Comparison of ENCODE assay signal across 23 mouse cellular contexts in the genomic region with DNA sequence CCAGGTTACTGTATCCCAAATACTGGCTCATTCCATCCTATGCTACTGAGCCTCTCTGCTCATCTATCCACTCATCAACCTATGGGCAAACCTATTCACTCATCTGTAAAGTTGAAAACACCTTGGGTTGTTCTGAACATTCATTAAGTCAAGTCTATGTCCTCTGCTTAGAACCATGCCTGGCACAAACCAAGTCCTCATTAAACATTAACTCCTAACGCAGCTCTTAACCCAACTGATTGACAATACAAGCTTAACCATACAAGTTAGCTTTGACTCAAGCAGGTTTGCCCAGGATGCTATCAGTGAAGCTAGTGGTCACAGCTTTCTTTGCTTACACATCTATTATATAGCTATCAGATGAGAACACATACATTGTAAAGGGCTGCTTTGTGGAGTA.
DNase-seq lines count a peak whose midpoint lies in the region; ATAC-seq lines count a peak whose summit lies in the region.
"Had no signal": no experiment of that assay in that cellular context is flagged by ENCODE, and none has a peak within 500 bp of the region (broad histone marks: within the 10 kb centered on the region; RNA-seq: fewer than 3 reads in every experiment).

No protein-coding gene starts in this region.

- H3K27ac ChIP-seq in kidney, embryonic 14.5 days (ENCODE audit: low read depth, low read length), result no peak overlapping the region
- H3K27ac ChIP-seq in kidney, embryonic 16.5 days (ENCODE audit: low read length), result no peak overlapping the region
- H3K27ac ChIP-seq: embryonic facial prominence, embryonic 10.5 days; embryonic facial prominence, embryonic 12.5 days; forebrain, embryonic 13.5 days; forebrain, embryonic 15.5 days had no signal

- ATAC-seq in kidney, embryonic 14.5 days (ENCODE audit: low FRiP score, low TSS enrichment), result no peak
- no peak for ATAC-seq in kidney, embryonic 16.5 days (ENCODE audit: low FRiP score, low TSS enrichment)
- ATAC-seq: activated CD4-positive, CD25-positive, alpha-beta regulatory T cell, adult 4 months; CD4-positive, CD25-positive, alpha-beta regulatory T cell, adult 4 months; forebrain, embryonic 13.5 days; forebrain, embryonic 15.5 days; Patski had no signal

- no peak overlapping the region for H3K9ac ChIP-seq in kidney, embryonic 14.5 days (ENCODE audit: low read depth, low read length)
- H3K9ac ChIP-seq in kidney, embryonic 16.5 days (replicated peaks; ENCODE audit: low read length), result no peak overlapping the region
- H3K9ac ChIP-seq: embryonic facial prominence, embryonic 12.5 days; forebrain, embryonic 13.5 days; forebrain, embryonic 15.5 days had no signal

- DNase-seq in kidney, adult 11 months, result peak; percentile 10
- peak; percentile 28 to 42 for DNase-seq in kidney, adult 8-10 months
- DNase-seq in kidney, postnatal 14 days, result no peak
- peak; percentile 20 to 25 for DNase-seq in kidney, postnatal 36 days
- DNase-seq: adrenal gland, adult 8-10 months; adrenal gland, postnatal 14 days; adrenal gland, postnatal 36 days; B cell, adult 2 months; cerebellum, adult 11-12 months; cerebellum, adult 2 months; cerebellum, adult 9-10 months; cerebellum, postnatal 10 days; cerebellum, postnatal 25 days had no signal

- H3K27me3 ChIP-seq in kidney, embryonic 14.5 days (ENCODE audit: control insufficient read depth, insufficient read depth, low read length), result no peaks in the 10 kb centered on the region
- H3K27me3 ChIP-seq in kidney, embryonic 16.5 days (ENCODE audit: insufficient read depth, low read length), result no peaks in the 10 kb centered on the region
- H3K27me3 ChIP-seq: embryonic facial prominence, embryonic 12.5 days; forebrain, embryonic 13.5 days; forebrain, embryonic 15.5 days; Patski had no signal

- no peak overlapping the region for H3K4me3 ChIP-seq in kidney, embryonic 14.5 days (ENCODE audit: low read length)
- no peak overlapping the region for H3K4me3 ChIP-seq in kidney, embryonic 16.5 days (ENCODE audit: low read length)
- H3K4me3 ChIP-seq: embryonic facial prominence, embryonic 10.5 days; embryonic facial prominence, embryonic 12.5 days; forebrain, embryonic 13.5 days; forebrain, embryonic 15.5 days had no signal

- WGBS in kidney, embryonic 14.5 days, result 85% methylated on average over 1 of the region's 1 CpGs
- WGBS in kidney, embryonic 16.5 days, result 78% methylated on average over 1 of the region's 1 CpGs

- H3K36me3 ChIP-seq in kidney, embryonic 14.5 days (ENCODE audit: control insufficient read depth, insufficient read depth, low read length), result no peaks in the 10 kb centered on the region
- H3K36me3 ChIP-seq in kidney, embryonic 16.5 days (ENCODE audit: insufficient read depth, low read length), result no peaks in the 10 kb centered on the region
- H3K36me3 ChIP-seq: embryonic facial prominence, embryonic 10.5 days; embryonic facial prominence, embryonic 12.5 days; forebrain, embryonic 15.5 days; G1E had no signal

- H3K4me1 ChIP-seq in kidney, embryonic 14.5 days (ENCODE audit: control insufficient read depth, insufficient read depth, low read length), result no peaks in the 10 kb centered on the region
- H3K4me1 ChIP-seq in kidney, embryonic 16.5 days (ENCODE audit: insufficient read depth, low read length), result no peaks in the 10 kb centered on the region
- H3K4me1 ChIP-seq: embryonic facial prominence, embryonic 10.5 days; embryonic facial prominence, embryonic 12.5 days; forebrain, embryonic 13.5 days; forebrain, embryonic 15.5 days had no signal

- H3K4me2 ChIP-seq in kidney, embryonic 14.5 days (replicated peaks; ENCODE audit: low read depth, low read length), result no peak overlapping the region
- no peak overlapping the region for H3K4me2 ChIP-seq in kidney, embryonic 16.5 days (replicated peaks; ENCODE audit: low read depth, low read length)
- H3K4me2 ChIP-seq: embryonic facial prominence, embryonic 12.5 days; forebrain, embryonic 13.5 days; forebrain, embryonic 15.5 days had no signal

- no peaks in the 10 kb centered on the region for H3K9me3 ChIP-seq in kidney, embryonic 14.5 days (ENCODE audit: control insufficient read depth, low read length)
- no peaks in the 10 kb centered on the region for H3K9me3 ChIP-seq in kidney, embryonic 16.5 days (ENCODE audit: low read length)
- H3K9me3 ChIP-seq: embryonic facial prominence, embryonic 10.5 days; embryonic facial prominence, embryonic 12.5 days; forebrain, embryonic 13.5 days; forebrain, embryonic 15.5 days had no signal
